Mouse (Mus musculus): ENCODE measurements around the gene Ssbp3. TPM values are rescaled to one million over a fixed set of nuclear protein-coding genes. Genes with fewer than 3 reads are reported as not detected.

Ssbp3 gene
- total RNA-seq, 4 experiments from 2014 or later: 150 to 180 (median 160) TPM

GRCm38 (mm10) chr4:106934931-106935582 is 24.6 kb downstream of the Ssbp3 start:
- DNase-seq (ENCODE audit: low spot score in 2 of 2): no peak

GRCm38 (mm10) chr4:106935583-106935935 is 25.1 kb downstream of the Ssbp3 start:
- no peak for DNase-seq (ENCODE audit: low spot score in 2 of 2)

GRCm38 (mm10) chr4:106936041-106936440 is 25.5 kb downstream of the Ssbp3 start:
- DNase-seq (ENCODE audit: low spot score in 2 of 2): no peak

- DNase-seq (ENCODE audit: low spot score in 2 of 2): no peak
Measured at GRCm38 (mm10) chr4:106936741-106937140, 26.2 kb downstream of the Ssbp3 start.

GRCm38 (mm10) chr4:106938506-106939222 is 28.2 kb downstream of the Ssbp3 start:
- no peak for DNase-seq (ENCODE audit: low spot score in 2 of 2)

GRCm38 (mm10) chr4:106939223-106939918 is 28.9 kb downstream of the Ssbp3 start:
- no peak for DNase-seq (ENCODE audit: low spot score in 2 of 2)

GRCm38 (mm10) chr4:106939919-106940227 is 29.4 kb downstream of the Ssbp3 start:
- no peak for DNase-seq (ENCODE audit: low spot score in 2 of 2)

- no peak for DNase-seq (ENCODE audit: low spot score in 2 of 2)
Measured at GRCm38 (mm10) chr4:106940945-106941344, 30.4 kb downstream of the Ssbp3 start.

GRCm38 (mm10) chr4:106941475-106941874 is 31.0 kb downstream of the Ssbp3 start:
- DNase-seq (ENCODE audit: low spot score in 2 of 2): no peak

GRCm38 (mm10) chr4:106942491-106942890 is 32.0 kb downstream of the Ssbp3 start:
- no peak for DNase-seq (ENCODE audit: low spot score in 2 of 2)

GRCm38 (mm10) chr4:106943627-106944026 is 33.1 kb downstream of the Ssbp3 start:
- DNase-seq (ENCODE audit: low spot score in 2 of 2): no peak

- DNase-seq (ENCODE audit: low spot score in 2 of 2): no peak
Measured at GRCm38 (mm10) chr4:106944898-106945297, 34.4 kb downstream of the Ssbp3 start.

- no peak for DNase-seq (ENCODE audit: low spot score in 2 of 2)
Measured at GRCm38 (mm10) chr4:106947741-106948140, 37.2 kb downstream of the Ssbp3 start.

- no peak for DNase-seq (ENCODE audit: low spot score in 2 of 2)
Measured at GRCm38 (mm10) chr4:106948546-106948945, 38.0 kb downstream of the Ssbp3 start.

- no peak for DNase-seq (ENCODE audit: low spot score in 2 of 2)
Measured at GRCm38 (mm10) chr4:106949200-106949599, 38.7 kb downstream of the Ssbp3 start.

- no peak for DNase-seq (ENCODE audit: low spot score in 2 of 2)
Measured at GRCm38 (mm10) chr4:106950801-106951200, 40.3 kb downstream of the Ssbp3 start.

GRCm38 (mm10) chr4:106951455-106951854 is 41.0 kb downstream of the Ssbp3 start:
- no peak for DNase-seq (ENCODE audit: low spot score in 2 of 2)

- DNase-seq (ENCODE audit: low spot score in 2 of 2): no peak
Measured at GRCm38 (mm10) chr4:106953221-106953620, 42.7 kb downstream of the Ssbp3 start.

GRCm38 (mm10) chr4:106953760-106954159 is 43.3 kb downstream of the Ssbp3 start:
- DNase-seq (ENCODE audit: low spot score in 2 of 2): no peak

- peak; percentile 81 to 82 for DNase-seq (ENCODE audit: low spot score in 2 of 2)
Measured at GRCm38 (mm10) chr4:106955729-106956712, 45.5 kb downstream of the Ssbp3 start.

GRCm38 (mm10) chr4:106958117-106958516 is 47.6 kb downstream of the Ssbp3 start:
- DNase-seq (ENCODE audit: low spot score in 2 of 2): no peak

Data from layer of hippocampus, adult 8-10 months (tissue).